9 mouse cellular contexts compared by ENCODE assay signal in genomic region chr2:181677096-181677754, GRCm38 (mm10). TPM values are rescaled to one million over a fixed set of nuclear protein-coding genes. Genes with fewer than 3 reads are reported as not detected.
DNase-seq lines count a peak whose midpoint lies in the region; ATAC-seq lines count a peak whose summit lies in the region.
"Had no signal": no experiment of that assay in that cellular context is flagged by ENCODE, and none has a peak within 500 bp of the region (broad histone marks: within the 10 kb centered on the region; RNA-seq: fewer than 3 reads in every experiment).

No protein-coding gene starts in this region.

- peaks cover 39% of the 10 kb centered on the region for H3K4me1 ChIP-seq in forebrain, embryonic 12.5 days
- H3K4me1 ChIP-seq in forebrain, embryonic 13.5 days, result peaks cover 39% of the 10 kb centered on the region

- WGBS in forebrain, embryonic 12.5 days, result 54% methylated on average over 5 of the region's 5 CpGs
- WGBS in forebrain, embryonic 13.5 days, result 56% methylated on average over 5 of the region's 5 CpGs

- intact Hi-C loops in heart, postnatal 10 days (cut with DNase I), result loop anchor here (10.0 kb wide), 1 partner anchor 282 kb away; no protein-coding TSS in a partner anchor

- H3K9ac ChIP-seq in forebrain, embryonic 12.5 days, result no peak overlapping the region
- no peak overlapping the region for H3K9ac ChIP-seq in forebrain, embryonic 13.5 days
- H3K9ac ChIP-seq: embryonic facial prominence, embryonic 12.5 days had no signal

- peak; percentile 44 for DNase-seq in brain, adult 2 months (ENCODE audit: low read depth, low spot score)
- peak; percentile 62 to 65 for DNase-seq in heart, postnatal 10 days
- peak; percentile 81 to 83 for DNase-seq in lung, adult 18-20 months
- DNase-seq in left cerebral cortex, adult 11 months (ENCODE audit: low spot score), result no peak
- no peak for DNase-seq in ovary, postnatal 10 days (ENCODE audit: low spot score)

- no peak for ATAC-seq in forebrain, embryonic 12.5 days (ENCODE audit: low FRiP score)
- ATAC-seq in forebrain, embryonic 13.5 days, result no peak
- ATAC-seq in megakaryocyte, adult 5-6 weeks (ENCODE audit: poor library complexity, severe bottlenecking), result no peak

- 0 out of 2 replicates have a peak overlapping the region, but pooled peaks have one; percentile 46 for H3K27ac ChIP-seq in forebrain, embryonic 12.5 days
- H3K27ac ChIP-seq in forebrain, embryonic 13.5 days, result no peak overlapping the region
- H3K27ac ChIP-seq: embryonic facial prominence, embryonic 12.5 days had no signal

- peaks cover 34% of the 10 kb centered on the region for H3K27me3 ChIP-seq in forebrain, embryonic 12.5 days
- H3K27me3 ChIP-seq in forebrain, embryonic 13.5 days, result peaks cover 30% of the 10 kb centered on the region

- no peaks in the 10 kb centered on the region for H3K9me3 ChIP-seq in forebrain, embryonic 12.5 days
- no peaks in the 10 kb centered on the region for H3K9me3 ChIP-seq in forebrain, embryonic 13.5 days (replicated peaks)
- H3K9me3 ChIP-seq: embryonic facial prominence, embryonic 12.5 days had no signal

- H3K4me2 ChIP-seq in forebrain, embryonic 12.5 days, result no peak overlapping the region
- H3K4me2 ChIP-seq in forebrain, embryonic 13.5 days, result no peak overlapping the region
- H3K4me2 ChIP-seq: embryonic facial prominence, embryonic 12.5 days had no signal

- H3K36me3 ChIP-seq in forebrain, embryonic 12.5 days (replicated peaks), result no peaks in the 10 kb centered on the region
- no peaks in the 10 kb centered on the region for H3K36me3 ChIP-seq in forebrain, embryonic 13.5 days (ENCODE audit: poor library complexity, severe bottlenecking)
- H3K36me3 ChIP-seq: embryonic facial prominence, embryonic 12.5 days had no signal

- H3K4me3 ChIP-seq in forebrain, embryonic 12.5 days (replicated peaks), result no peak overlapping the region
- H3K4me3 ChIP-seq in forebrain, embryonic 13.5 days, result no peak overlapping the region
- H3K4me3 ChIP-seq: embryonic facial prominence, embryonic 12.5 days had no signal

RNA-seq across cellular contexts. Expression of gene Tcea2, which starts 2.9 kb away (rescaled TPM):
- polyA plus RNA-seq in forebrain, embryonic 12.5 days (2016; fragmentation: Nextera tagmentation; extraction: Ambion mirVana), result 23.2 and 28.2 TPM in 2 replicates
- polyA plus RNA-seq in forebrain, embryonic 13.5 days (2015; fragmentation: Nextera tagmentation; extraction: Ambion mirVana), result 31.0 and 35.9 TPM in 2 replicates
- total RNA-seq in heart, postnatal 10 days (2021), result 10 to 100 TPM in 1 of 2 experiments, 1 to 10 TPM in 1; 8.6 to 10.7 TPM
- 9.4 and 9.6 TPM in 2 replicates for total RNA-seq in megakaryocyte, adult 5-6 weeks (2015)
- total RNA-seq in megakaryocyte, adult 5-6 weeks (2017), result 6.3 and 8.2 TPM in 2 replicates

RNA-seq across cellular contexts. Expression of gene Sox18, which starts 5.8 kb away (rescaled TPM):
- 14.1 and 15.2 TPM in 2 replicates for polyA plus RNA-seq in forebrain, embryonic 12.5 days (2016; fragmentation: Nextera tagmentation; extraction: Ambion mirVana)
- 11.6 and 13.0 TPM in 2 replicates for polyA plus RNA-seq in forebrain, embryonic 13.5 days (2015; fragmentation: Nextera tagmentation; extraction: Ambion mirVana)
- total RNA-seq in heart, postnatal 10 days (2021), result 100 to 1,000 TPM in 1 of 2 experiments, 10 to 100 TPM in 1; 91.5 to 103 TPM
- 0.14 and 0.20 TPM in 2 replicates for total RNA-seq in megakaryocyte, adult 5-6 weeks (2015)
- total RNA-seq in megakaryocyte, adult 5-6 weeks (2017), result not detected in 2 replicates

RNA-seq across cellular contexts. Expression of gene Rgs19, which starts 16.6 kb away (rescaled TPM):
- polyA plus RNA-seq in forebrain, embryonic 12.5 days (2016; fragmentation: Nextera tagmentation; extraction: Ambion mirVana), result 47.5 and 47.6 TPM in 2 replicates
- polyA plus RNA-seq in forebrain, embryonic 13.5 days (2015; fragmentation: Nextera tagmentation; extraction: Ambion mirVana), result 45.3 and 45.4 TPM in 2 replicates
- total RNA-seq in heart, postnatal 10 days (2021), result 10 to 100 TPM; 12.2 to 12.7 TPM
- 502 and 576 TPM in 2 replicates for total RNA-seq in megakaryocyte, adult 5-6 weeks (2015)
- 162 and 178 TPM in 2 replicates for total RNA-seq in megakaryocyte, adult 5-6 weeks (2017)

RNA-seq across cellular contexts. Expression of gene Gm29797, which starts 20.4 kb away (rescaled TPM):
- polyA plus RNA-seq in forebrain, embryonic 12.5 days (2016; fragmentation: Nextera tagmentation; extraction: Ambion mirVana), result 0.28 TPM in 1 of 2 replicates, not detected in the other
- polyA plus RNA-seq in forebrain, embryonic 13.5 days (2015; fragmentation: Nextera tagmentation; extraction: Ambion mirVana), result 0.23 TPM in 1 of 2 replicates, not detected in the other
- total RNA-seq in heart, postnatal 10 days (2021), result not detected
- total RNA-seq in megakaryocyte, adult 5-6 weeks (2015), result not detected in 2 replicates
- total RNA-seq in megakaryocyte, adult 5-6 weeks (2017), result not detected in 2 replicates
- polyA plus RNA-seq: embryonic facial prominence, embryonic 12.5 days had no signal

RNA-seq across cellular contexts. Expression of gene Lkaaear1, which starts 21.0 kb away (rescaled TPM):
- polyA plus RNA-seq in forebrain, embryonic 12.5 days (2016; fragmentation: Nextera tagmentation; extraction: Ambion mirVana), result not detected in 2 replicates
- polyA plus RNA-seq in forebrain, embryonic 13.5 days (2015; fragmentation: Nextera tagmentation; extraction: Ambion mirVana), result not detected in 2 replicates
- total RNA-seq in heart, postnatal 10 days (2021), result not detected
- total RNA-seq in megakaryocyte, adult 5-6 weeks (2015), result not detected in 2 replicates
- total RNA-seq in megakaryocyte, adult 5-6 weeks (2017), result not detected in 2 replicates
- polyA plus RNA-seq: embryonic facial prominence, embryonic 12.5 days had no signal

Comparison
In these comparisons a context has a peak if more than half of its experiments do, and no peak if none do; other contexts are left out.
1. DNase-seq: peak in brain, adult 2 months (single experiment), heart, postnatal 10 days (2 of 2) and lung, adult 18-20 months (2 of 2); none in left cerebral cortex, adult 11 months (single experiment) and ovary, postnatal 10 days (single experiment).
2. RNA of gene Sox18, which starts 5.8 kb away (total RNA-seq): 91.5 to 103 TPM in heart, postnatal 10 days; 0.14 to 0.20 TPM in megakaryocyte, adult 5-6 weeks; every median in the first group is over 10 times any median in the second.
3. RNA of gene Rgs19, which starts 16.6 kb away (total RNA-seq): 162 to 576 TPM in megakaryocyte, adult 5-6 weeks; 12.2 to 12.7 TPM in heart, postnatal 10 days; every median in the first group is over 10 times any median in the second.